Mouse (Mus musculus): ENCODE measurements around the gene Pin1.

DNA sequence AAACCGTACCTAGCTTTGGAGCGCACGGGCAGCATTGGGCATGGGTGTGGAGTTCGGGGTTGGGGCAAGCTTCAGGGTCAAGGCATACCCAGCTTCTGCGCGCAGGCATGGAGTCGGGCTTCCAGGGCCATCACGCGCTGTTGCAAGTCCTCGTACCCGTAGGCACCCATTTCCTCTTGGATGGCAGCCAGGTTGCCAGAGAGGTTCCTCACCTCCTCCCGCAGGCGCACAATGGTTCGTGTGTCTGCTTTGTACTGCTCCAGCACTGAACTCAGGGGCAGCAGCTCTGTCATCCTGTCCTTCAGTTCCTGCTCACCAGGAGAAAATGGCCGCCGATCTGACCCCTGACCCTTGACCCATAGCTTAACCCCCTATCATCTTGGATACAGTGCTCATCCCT is 20.2 kb downstream of the Pin1 start:
- no peak for TF ChIP-seq CTCF (IDR thresholded peaks at IDR 0.05; ENCODE audit: control insufficient read depth, insufficient read depth, insufficient read length)
- no peak for TF ChIP-seq MYOD1 (IDR thresholded peaks at IDR 0.05; ENCODE audit: control insufficient read depth, insufficient read length, low read depth)
- TF ChIP-seq USF1 (IDR thresholded peaks at IDR 0.05; ENCODE audit: low read depth): no peak
- no peak for TF ChIP-seq CEBPB (IDR thresholded peaks at IDR 0.05; ENCODE audit: low read depth)
- TF ChIP-seq MAX (IDR thresholded peaks at IDR 0.05): no peak
- no peak for TF ChIP-seq FOSL1 (IDR thresholded peaks at IDR 0.05; ENCODE audit: insufficient read depth, low read length, poor library complexity, severe bottlenecking)
